8 mouse cellular contexts compared by ENCODE assay signal in genomic region chr15:103513621-103514031, GRCm38 (mm10). TPM values are rescaled to one million over a fixed set of nuclear protein-coding genes. Genes with fewer than 3 reads are reported as not detected.
DNase-seq lines count a peak whose midpoint lies in the region; ATAC-seq and TF ChIP-seq lines count a peak whose summit lies in the region.

No protein-coding gene starts in this region.

- no peak for DNase-seq in cerebellum, adult 9-10 months
- DNase-seq in ovary, postnatal 36 days (ENCODE audit: low spot score) = no peak
- no peak for DNase-seq in right cerebral cortex, postnatal 36 days (ENCODE audit: low spot score in 2 of 2)
- DNase-seq in right cerebral cortex, adult 18-20 months = no peak

- H3K4me3 ChIP-seq in E14TG2a.4 (replicated peaks; ENCODE audit: low read length) = peak overlapping the region; percentile 63
- H3K4me3 ChIP-seq in forebrain, embryonic 15.5 days = peak overlapping the region; percentile 44
- H3K4me3 ChIP-seq in liver, embryonic 12.5 days = no peak overlapping the region

- H3K9ac ChIP-seq in forebrain, embryonic 15.5 days (replicated peaks) = peak overlapping the region; percentile 59
- no peak overlapping the region for H3K9ac ChIP-seq in liver, embryonic 12.5 days

- ATAC-seq in cerebellum, adult (ENCODE audit: insufficient number of reproducible peaks, low FRiP score, low TSS enrichment) = peak; percentile 47; the same call in 1 of the 2 replicates
- ATAC-seq in forebrain, embryonic 15.5 days (replicated peaks) = peak; percentile 57
- ATAC-seq in liver, embryonic 12.5 days = no peak

- peaks cover 24% of the 10 kb centered on the region for H3K27me3 ChIP-seq in E14TG2a.4 (ENCODE audit: insufficient read depth, low read length)
- no peaks in the 10 kb centered on the region for H3K27me3 ChIP-seq in forebrain, embryonic 15.5 days
- H3K27me3 ChIP-seq in liver, embryonic 12.5 days (replicated peaks) = peaks cover 25% of the 10 kb centered on the region

- H3K4me1 ChIP-seq in E14TG2a.4 (replicated peaks; ENCODE audit: low read depth, low read length) = peaks cover 54% of the 10 kb centered on the region
- H3K4me1 ChIP-seq in forebrain, embryonic 15.5 days = peaks cover 59% of the 10 kb centered on the region
- H3K4me1 ChIP-seq in liver, embryonic 12.5 days = no peaks in the 10 kb centered on the region

- H3K27ac ChIP-seq in forebrain, embryonic 15.5 days (replicated peaks) = peak overlapping the region; percentile 92
- H3K27ac ChIP-seq in liver, embryonic 12.5 days = no peak overlapping the region

- no peak for TF ChIP-seq CTCF in E14TG2a.4 (conservative IDR thresholded peaks at IDR 0.05; ENCODE audit: low read length)

- no peaks in the 10 kb centered on the region for H3K9me3 ChIP-seq in E14TG2a.4 (ENCODE audit: low read length)
- no peaks in the 10 kb centered on the region for H3K9me3 ChIP-seq in forebrain, embryonic 15.5 days
- no peaks in the 10 kb centered on the region for H3K9me3 ChIP-seq in liver, embryonic 12.5 days (replicated peaks)

- no peaks in the 10 kb centered on the region for H3K36me3 ChIP-seq in E14TG2a.4 (ENCODE audit: insufficient read depth, low read length)
- no peaks in the 10 kb centered on the region for H3K36me3 ChIP-seq in forebrain, embryonic 15.5 days
- H3K36me3 ChIP-seq in liver, embryonic 12.5 days = no peaks in the 10 kb centered on the region

- peak overlapping the region; percentile 53 for H3K4me2 ChIP-seq in forebrain, embryonic 15.5 days (replicated peaks)
- H3K4me2 ChIP-seq in liver, embryonic 12.5 days = peak overlapping the region; percentile 58

- 2% methylated on average over 7 of the region's 7 CpGs for WGBS in forebrain, embryonic 15.5 days
- 15% methylated on average over 7 of the region's 7 CpGs for WGBS in liver, embryonic 12.5 days (ENCODE audit: insufficient replicate concordance)

RNA-seq across cellular contexts. Expression of gene Pde1b, which starts 10.8 kb away (rescaled TPM):
- polyA plus RNA-seq in forebrain, embryonic 15.5 days (2015; fragmentation: Nextera tagmentation; extraction: Ambion mirVana) = 71.3 and 73.2 TPM in 2 replicates
- 0.30 and 0.36 TPM in 2 replicates for polyA plus RNA-seq in liver, embryonic 12.5 days (2016; fragmentation: Nextera tagmentation; extraction: Ambion mirVana)

RNA-seq across cellular contexts. Expression of gene Ppp1r1a, which starts 24.2 kb away (rescaled TPM):
- 100 TPM in 2 replicates for polyA plus RNA-seq in forebrain, embryonic 15.5 days (2015; fragmentation: Nextera tagmentation; extraction: Ambion mirVana)
- polyA plus RNA-seq in liver, embryonic 12.5 days (2016; fragmentation: Nextera tagmentation; extraction: Ambion mirVana) = 0.56 and 0.67 TPM in 2 replicates

RNA-seq across cellular contexts. Expression of gene Glycam1, which starts 51.3 kb away (rescaled TPM):
- polyA plus RNA-seq in forebrain, embryonic 15.5 days (2015; fragmentation: Nextera tagmentation; extraction: Ambion mirVana) = not detected in 2 replicates
- polyA plus RNA-seq in liver, embryonic 12.5 days (2016; fragmentation: Nextera tagmentation; extraction: Ambion mirVana) = not detected in 2 replicates

Comparison
In these comparisons a context has a peak if more than half of its experiments do, and no peak if none do; other contexts are left out.
1. RNA of gene Pde1b, which starts 10.8 kb away (polyA plus RNA-seq): 71.3 to 73.2 TPM in forebrain, embryonic 15.5 days; 0.30 to 0.36 TPM in liver, embryonic 12.5 days; every median in the first group is over 10 times any median in the second.
2. RNA of gene Ppp1r1a, which starts 24.2 kb away (polyA plus RNA-seq): 100 TPM in forebrain, embryonic 15.5 days; 0.56 to 0.67 TPM in liver, embryonic 12.5 days; every median in the first group is over 10 times any median in the second.